Mouse (Mus musculus): ENCODE measurements at regions not wholly inside any gene's neighbourhood (a gene's known extent, or its start where the extent isn't known, plus 50 kb on each side); places are given as distances from the start of the nearest gene placed in this dataset.

GRCm38 (mm10) chr1:137017642-137018041, 57.4 kb upstream of the Nr5a2 start:
- TF ChIP-seq CHD2 (IDR thresholded peaks at IDR 0.05; ENCODE audit: low read depth, low read length) (no peak), MAFK (IDR thresholded peaks at IDR 0.05; ENCODE audit: insufficient read depth, low read depth, low read length) (no peak)

Measured in ES-E14 (cell line).